Mouse (Mus musculus): ENCODE measurements around the gene Gcc2. TPM values are rescaled to one million over a fixed set of nuclear protein-coding genes. Genes with fewer than 3 reads are reported as not detected.
"Not testable (repeated sequence)": the region's sequence is repeated elsewhere in the genome, so short reads cannot be mapped to it uniquely, and the experiment has no call there.

Gcc2 gene
- total RNA-seq, 1 experiment from 2014 or later, result 62.7 TPM

DNA sequence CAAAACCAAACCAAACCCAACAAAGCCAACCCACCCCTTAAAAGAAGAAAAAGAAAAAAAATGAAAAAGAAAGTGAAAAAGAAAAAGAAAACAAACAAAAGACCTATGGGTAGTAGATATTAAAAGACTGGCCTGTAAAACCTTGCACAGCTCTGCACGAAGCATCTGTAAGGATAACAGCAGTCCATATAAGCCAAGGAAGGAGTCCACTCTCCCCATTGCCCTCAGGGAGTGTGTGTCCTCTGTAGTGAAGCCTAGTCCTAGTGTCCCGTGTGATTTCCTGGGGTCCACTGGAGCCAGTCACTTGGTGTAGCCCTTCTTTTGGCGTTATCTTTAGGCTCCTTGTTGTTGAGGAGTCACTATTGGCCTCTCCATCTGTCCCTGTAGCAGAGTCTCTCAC, 25.3 kb upstream of the Gcc2 start:
- not testable (repeated sequence) for ATAC-seq (ENCODE audit: extremely low read depth, insufficient number of reproducible peaks, low FRiP score, poor library complexity, severe bottlenecking)

DNA sequence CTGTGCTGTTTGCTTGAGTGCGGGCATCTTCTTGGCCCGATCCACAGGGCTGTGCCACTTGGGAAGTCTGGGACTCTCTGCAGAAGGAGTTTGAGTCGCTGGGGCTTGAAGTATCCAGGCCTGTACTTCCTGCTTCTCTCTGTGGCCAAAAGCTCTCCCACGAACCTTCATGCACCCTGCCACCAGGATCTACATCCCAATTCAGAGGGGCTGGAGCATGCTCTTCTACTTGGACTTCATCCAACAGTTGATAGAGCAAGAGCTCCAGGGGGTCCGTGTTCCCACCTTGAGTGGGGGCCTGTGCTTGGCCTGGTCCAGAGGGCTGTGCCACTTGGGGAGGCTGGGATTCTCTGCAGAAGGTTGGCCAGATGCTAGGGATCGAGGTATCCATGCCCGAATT, 24.2 kb upstream of the Gcc2 start:
- ATAC-seq (ENCODE audit: extremely low read depth, insufficient number of reproducible peaks, low FRiP score, poor library complexity, severe bottlenecking), result not testable (repeated sequence)

DNA sequence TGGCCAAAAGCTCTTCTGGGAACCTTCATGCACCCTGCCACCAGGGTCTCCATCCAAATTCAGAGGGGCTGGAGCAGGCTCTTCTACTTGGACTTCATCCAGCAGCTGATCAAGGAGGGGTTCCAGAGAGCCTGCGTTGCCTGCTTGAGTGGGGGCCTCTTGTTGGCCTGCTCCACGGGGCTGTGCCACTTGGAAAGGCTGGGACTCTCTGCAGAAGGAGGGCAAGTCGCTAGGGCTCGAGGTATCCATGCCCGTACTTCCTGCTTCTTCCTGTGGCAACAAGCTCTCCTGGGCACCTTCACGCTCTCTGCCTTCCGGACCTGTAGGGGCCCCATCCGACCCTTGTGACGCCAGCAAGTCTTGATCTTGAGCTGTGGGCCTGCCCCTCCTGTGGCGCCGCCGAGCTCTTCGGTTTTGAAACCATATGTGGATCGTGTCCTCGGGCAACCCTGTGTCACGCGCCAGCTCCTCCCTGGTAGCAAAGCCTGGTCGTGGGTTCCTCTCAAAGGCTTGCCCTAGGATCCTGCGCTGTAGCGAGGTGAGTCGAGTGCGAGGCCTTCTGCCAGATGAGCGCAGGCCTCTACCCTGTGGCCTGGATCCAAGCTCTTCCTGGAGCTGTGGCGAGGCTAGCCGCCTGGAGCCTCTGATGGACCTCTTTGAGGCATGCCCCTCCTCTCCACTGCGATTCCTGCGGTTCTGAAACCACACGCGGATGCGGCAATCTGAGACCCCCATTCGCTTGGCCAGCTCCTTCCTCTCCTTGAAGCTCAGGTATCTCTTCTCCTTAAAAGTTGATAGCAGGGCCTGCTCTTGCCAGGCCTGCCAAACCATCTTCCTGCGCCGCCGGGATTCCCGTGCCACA, 23.3 kb upstream of the Gcc2 start:
- ATAC-seq (ENCODE audit: extremely low read depth, insufficient number of reproducible peaks, low FRiP score, poor library complexity, severe bottlenecking), result peak; percentile 32

- ATAC-seq (ENCODE audit: extremely low read depth, insufficient number of reproducible peaks, low FRiP score, poor library complexity, severe bottlenecking), result peak; percentile 13; the same call in 1 of the 2 replicates
Measured at GRCm38 (mm10) chr10:58232641-58232969, 22.7 kb upstream of the Gcc2 start, which contains the start of gene Duxf3. Gene Duxf3, minus strand, starts transcription at chr10:58232675.

DNA sequence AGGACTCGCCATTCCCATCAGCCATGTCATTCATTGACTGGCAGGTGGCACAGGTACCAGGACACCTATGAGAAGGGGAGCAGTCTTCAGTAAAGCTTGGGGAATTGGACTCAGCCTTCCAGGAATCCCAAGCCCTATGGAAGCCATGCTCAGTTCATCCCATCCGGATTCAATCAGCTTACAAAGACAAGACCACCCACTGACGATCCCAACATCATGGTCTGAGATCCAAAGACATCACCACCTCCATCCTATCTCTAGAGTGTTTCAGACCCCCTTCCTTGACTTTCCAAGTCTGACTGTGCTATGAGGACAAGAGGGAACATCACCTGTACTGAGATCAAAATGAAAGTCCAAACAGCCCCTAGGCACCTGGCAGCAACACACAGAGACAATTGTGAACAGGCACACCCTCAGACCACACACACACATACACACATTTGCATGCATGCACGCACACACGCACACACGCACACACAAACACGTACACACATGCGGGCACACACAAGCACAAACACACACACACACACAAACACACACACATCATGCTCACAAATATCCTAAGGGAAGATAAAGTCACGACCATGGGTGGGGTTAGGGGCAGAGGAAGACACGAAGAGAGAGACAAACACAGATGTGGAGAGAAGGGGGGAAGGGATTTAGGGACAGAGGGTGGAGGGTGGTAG, 22.1 kb upstream of the Gcc2 start:
- peak; percentile 5 for ATAC-seq (ENCODE audit: extremely low read depth, insufficient number of reproducible peaks, low FRiP score, poor library complexity, severe bottlenecking)

DNA sequence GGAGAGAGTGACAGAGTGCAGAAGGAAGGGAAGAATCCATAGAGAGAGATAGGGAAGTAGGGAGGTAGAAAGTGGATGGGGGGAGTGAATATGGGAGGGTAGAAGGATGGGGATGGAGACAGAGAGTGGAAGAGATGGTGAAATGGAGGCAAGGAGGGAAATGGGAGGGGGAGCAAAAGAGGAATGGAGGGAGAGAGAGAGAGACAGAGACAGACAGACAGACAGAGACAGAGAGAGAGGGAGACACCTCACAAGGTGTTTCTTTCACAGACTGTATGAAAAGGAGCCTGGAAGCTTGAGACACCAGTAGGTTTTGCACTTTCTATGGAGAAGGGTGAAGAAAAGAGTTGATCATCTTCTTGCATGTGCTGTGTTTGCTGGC, 21.6 kb upstream of the Gcc2 start:
- ATAC-seq (ENCODE audit: extremely low read depth, insufficient number of reproducible peaks, low FRiP score, poor library complexity, severe bottlenecking), result not testable (repeated sequence)

- ATAC-seq (ENCODE audit: extremely low read depth, insufficient number of reproducible peaks, low FRiP score, poor library complexity, severe bottlenecking), result not testable (repeated sequence)
Measured at GRCm38 (mm10) chr10:58234985-58235384, 20.3 kb upstream of the Gcc2 start.

GRCm38 (mm10) chr10:58236613-58237012, 18.7 kb upstream of the Gcc2 start, which contains the start of gene Gm4981:
Gene Gm4981, minus strand, starts transcription at chr10:58236701.
- ATAC-seq (ENCODE audit: extremely low read depth, insufficient number of reproducible peaks, low FRiP score, poor library complexity, severe bottlenecking), result no peak

DNA sequence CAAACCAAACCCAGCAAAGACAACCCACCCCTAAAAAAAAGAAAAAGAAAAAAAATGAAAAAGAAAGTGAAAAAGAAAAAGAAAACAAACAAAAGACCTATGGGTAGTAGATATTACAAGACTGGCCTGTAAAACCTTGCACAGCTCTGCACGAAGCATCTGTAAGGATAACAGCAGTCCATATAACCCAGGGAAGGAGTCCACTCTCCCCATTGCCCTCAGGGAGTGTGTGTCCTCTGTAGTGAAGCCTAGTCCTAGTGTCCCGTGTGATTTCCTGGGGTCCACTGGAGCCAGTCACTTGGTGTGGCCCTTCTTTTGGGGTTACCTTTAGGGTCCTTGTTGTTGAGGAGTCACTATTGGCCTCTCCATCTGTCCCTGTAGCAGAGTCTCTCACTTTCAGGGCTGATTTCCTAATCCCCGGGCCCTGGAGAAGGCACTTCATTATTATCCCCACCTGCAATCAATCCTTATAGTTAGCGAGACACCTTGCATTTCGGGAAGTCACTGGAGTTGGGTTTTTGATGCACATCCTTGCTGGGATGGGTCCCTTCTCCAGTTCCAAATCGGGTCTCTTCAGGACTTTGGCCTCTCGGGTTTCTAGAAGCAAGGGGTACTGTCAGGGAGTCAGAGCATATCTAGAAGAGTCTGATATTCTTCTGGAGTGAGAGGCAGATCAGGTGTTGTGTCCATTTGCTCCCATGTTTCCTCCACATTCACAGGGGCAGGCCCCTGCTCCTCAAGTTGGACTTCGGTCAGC, 16.1 kb upstream of the Gcc2 start:
- ATAC-seq (ENCODE audit: extremely low read depth, insufficient number of reproducible peaks, low FRiP score, poor library complexity, severe bottlenecking), result peak; percentile 47

DNA sequence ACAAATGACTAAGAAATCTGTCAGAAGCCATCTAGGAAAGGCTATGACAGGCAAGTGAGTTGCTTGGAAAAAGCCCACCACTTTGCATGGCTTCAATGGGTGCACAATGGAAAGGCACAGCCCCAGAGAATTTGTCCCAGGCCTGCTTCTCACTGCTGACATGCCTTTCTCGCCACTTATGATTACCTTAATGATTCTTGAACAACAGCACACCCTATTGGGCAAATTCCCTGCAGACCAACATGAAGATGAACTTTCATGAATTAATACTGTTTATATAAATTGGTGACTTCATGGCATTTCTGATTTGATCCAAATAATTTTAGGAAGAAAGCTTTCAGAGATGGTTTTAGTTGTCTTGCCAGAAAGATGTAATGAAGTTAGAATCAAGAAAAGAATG, 5.8 kb upstream of the Gcc2 start:
- no peak for ATAC-seq (ENCODE audit: extremely low read depth, insufficient number of reproducible peaks, low FRiP score, poor library complexity, severe bottlenecking)

- ATAC-seq (ENCODE audit: extremely low read depth, insufficient number of reproducible peaks, low FRiP score, poor library complexity, severe bottlenecking), result no peak
Measured at GRCm38 (mm10) chr10:58254635-58255175, 592 bp upstream of the Gcc2 start.

DNA sequence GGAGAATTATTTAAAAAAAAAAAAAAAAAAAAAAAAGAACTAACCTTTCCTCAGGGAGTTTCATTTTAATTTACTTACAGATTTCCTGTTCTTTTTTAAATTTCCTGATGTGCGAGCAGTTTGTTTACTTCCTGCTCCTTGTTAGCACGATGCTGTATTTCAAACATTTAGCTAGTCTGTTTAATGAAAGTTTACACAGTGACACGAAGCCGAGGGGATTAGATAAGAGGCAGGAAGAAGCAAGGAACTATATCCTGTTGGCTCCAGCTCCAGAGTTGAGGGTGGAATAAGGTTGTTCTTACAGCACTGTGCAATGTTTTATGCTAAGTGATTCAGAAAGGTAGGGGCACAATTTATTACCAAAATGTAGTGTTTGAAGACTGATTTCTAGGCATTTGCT, 657 bp downstream of the Gcc2 start:
- no peak for ATAC-seq (ENCODE audit: extremely low read depth, insufficient number of reproducible peaks, low FRiP score, poor library complexity, severe bottlenecking)

DNA sequence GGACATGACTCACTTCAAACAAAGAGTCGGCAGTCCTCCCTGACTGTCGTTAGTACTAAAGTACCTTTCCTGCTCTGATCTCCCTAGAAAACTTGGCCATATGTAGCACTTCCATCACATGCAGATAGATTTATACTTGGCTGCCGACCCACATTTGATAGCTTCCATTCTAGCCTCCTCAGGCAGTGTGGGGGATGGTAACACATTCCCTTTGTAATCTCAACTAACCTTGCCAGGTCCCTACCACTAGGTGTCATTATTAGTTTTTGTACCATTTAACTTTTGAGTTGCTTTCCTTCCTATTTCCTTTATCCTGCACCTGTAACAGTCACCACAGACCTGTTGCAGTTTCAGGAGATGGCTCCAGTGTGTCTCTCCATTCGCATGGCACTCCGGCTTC, 3.2 kb downstream of the Gcc2 start:
- no peak for ATAC-seq (ENCODE audit: extremely low read depth, insufficient number of reproducible peaks, low FRiP score, poor library complexity, severe bottlenecking)

- ATAC-seq (ENCODE audit: extremely low read depth, insufficient number of reproducible peaks, low FRiP score, poor library complexity, severe bottlenecking), result no peak
Measured at GRCm38 (mm10) chr10:58282238-58282637, 26.9 kb downstream of the Gcc2 start.

DNA sequence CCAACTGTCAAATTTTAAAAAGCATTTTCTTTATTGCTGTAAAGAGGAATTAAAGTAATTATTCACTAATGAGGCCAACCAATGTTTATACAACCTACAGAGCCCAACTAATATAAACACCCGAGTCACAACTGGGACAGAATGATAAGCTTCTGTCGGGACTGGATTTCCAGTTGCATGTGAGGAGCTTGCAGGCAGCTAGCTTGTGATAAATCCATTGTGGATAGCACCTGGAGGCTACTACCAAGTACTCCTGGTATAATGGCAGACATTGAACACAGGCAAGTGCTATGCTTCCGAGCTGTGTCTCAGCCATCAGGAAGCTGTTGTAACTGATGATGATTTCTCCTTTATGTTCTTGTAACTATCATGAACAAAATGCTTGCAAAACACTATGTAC, 35.4 kb downstream of the Gcc2 start:
- ATAC-seq (ENCODE audit: extremely low read depth, insufficient number of reproducible peaks, low FRiP score, poor library complexity, severe bottlenecking), result no peak

GRCm38 (mm10) chr10:58294246-58294645, 38.9 kb downstream of the Gcc2 start:
- no peak for ATAC-seq (ENCODE audit: extremely low read depth, insufficient number of reproducible peaks, low FRiP score, poor library complexity, severe bottlenecking)

DNA sequence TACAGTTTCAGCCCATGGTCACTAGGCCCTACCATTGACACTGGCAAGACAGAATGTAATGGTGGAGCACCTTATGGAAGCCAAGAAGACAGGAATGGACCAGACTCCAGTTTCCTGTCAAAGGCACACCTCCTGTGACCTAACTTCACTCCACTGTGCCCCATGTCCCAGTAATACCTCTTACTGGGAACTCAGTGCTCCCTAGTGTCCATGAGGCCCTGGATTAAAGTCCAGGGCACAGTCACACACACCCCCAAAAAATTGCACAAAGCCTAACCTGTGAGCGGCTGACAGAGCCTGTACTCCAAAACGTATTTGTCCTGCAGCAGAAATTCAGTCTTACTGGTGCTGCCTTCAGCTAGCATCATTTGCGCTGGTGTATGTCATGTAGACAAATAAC, 40.3 kb downstream of the Gcc2 start:
- no peak for ATAC-seq (ENCODE audit: extremely low read depth, insufficient number of reproducible peaks, low FRiP score, poor library complexity, severe bottlenecking)

DNA sequence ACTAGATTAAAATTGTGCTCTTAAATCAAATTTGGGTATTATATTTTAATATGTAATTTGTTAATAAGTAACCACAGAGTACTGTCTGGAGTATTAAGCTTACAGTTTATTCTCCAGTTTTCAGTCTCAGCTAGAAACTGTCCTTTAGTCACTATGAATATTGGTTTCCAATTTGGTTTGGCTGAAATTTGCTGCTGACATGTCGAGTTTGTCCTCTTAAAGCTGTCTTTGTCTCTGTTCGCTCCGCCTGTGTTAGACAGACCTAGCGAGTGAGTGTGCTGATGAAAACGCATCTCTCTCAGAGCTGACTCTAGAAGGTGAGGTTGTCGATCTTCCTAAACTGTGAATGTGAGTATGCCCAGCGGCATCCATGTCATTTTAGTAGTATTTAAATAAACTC, 49.7 kb downstream of the Gcc2 start:
- ATAC-seq (ENCODE audit: extremely low read depth, insufficient number of reproducible peaks, low FRiP score, poor library complexity, severe bottlenecking), result no peak

DNA sequence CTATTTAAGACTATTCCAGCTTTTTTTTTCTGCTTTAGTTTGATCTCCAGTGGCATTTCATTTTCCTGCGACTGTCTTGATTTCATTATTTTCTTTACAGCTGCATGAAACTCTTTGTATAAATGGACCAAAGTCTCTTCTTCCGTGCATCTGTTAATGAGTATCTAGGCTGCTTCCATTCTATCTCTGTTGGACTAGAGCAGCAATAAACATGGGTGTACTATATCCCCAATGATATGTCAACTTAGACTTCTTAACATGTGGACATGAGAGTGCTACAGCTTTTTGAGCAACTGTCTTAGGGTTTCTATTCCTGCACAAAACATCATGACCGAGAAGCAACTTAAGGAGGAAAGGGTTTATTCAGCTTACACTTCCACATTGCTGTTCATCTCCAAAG, 51.6 kb downstream of the Gcc2 start:
- ATAC-seq (ENCODE audit: extremely low read depth, insufficient number of reproducible peaks, low FRiP score, poor library complexity, severe bottlenecking), result no peak
